Mouse (Mus musculus) intestine, postnatal 0 days (tissue): Measurements from ENCODE around the gene Fam13c. TPM values are rescaled to one million over a fixed set of nuclear protein-coding genes. Genes with fewer than 3 reads are reported as not detected.

Experiments
- ATAC-seq: fragments of 200-750 bp; cut with Nextera tagmentation; 2 replicates; pipeline ENCODE4 v1.8.0; 2017; ENCODE audit warnings: mild to moderate bottlenecking, moderate TSS enrichment, moderate library complexity
- H3K27ac ChIP-seq: fragments of 300-500 bp; sonication (generic); 2 replicates; pipeline ENCODE4 v1.5.1; 2014; ENCODE audit warnings: mild to moderate bottlenecking, low read depth, low read length, moderate library complexity
- H3K27me3 ChIP-seq: fragments of 300-500 bp; sonication (generic); replicated peaks from 2 replicates; pipeline ENCODE4 v1.6.1; 2014; ENCODE audit warnings: low read length, mixed read lengths; ENCODE audit not compliant: control insufficient read depth, insufficient read depth
- H3K36me3 ChIP-seq: fragments of 300-500 bp; sonication (generic); 2 replicates; pipeline ENCODE4 v1.6.1; 2014; ENCODE audit warnings: mild to moderate bottlenecking, moderate library complexity; ENCODE audit not compliant: control insufficient read depth, insufficient read depth
- H3K4me1 ChIP-seq: fragments of 300-500 bp; sonication (generic); replicated peaks from 2 replicates; pipeline ENCODE4 v1.6.1; 2014; ENCODE audit warnings: antibody characterized with exemption, low read length, mixed read lengths; ENCODE audit not compliant: control insufficient read depth, insufficient read depth
- H3K4me2 ChIP-seq: fragments of 300-500 bp; sonication (generic); replicated peaks from 2 replicates; pipeline ENCODE4 v1.6.1; 2014; ENCODE audit warnings: low read depth, mild to moderate bottlenecking, moderate library complexity
- H3K4me3 ChIP-seq: fragments of 300-500 bp; sonication (generic); 2 replicates; pipeline ENCODE4 v1.5.1; 2014; ENCODE audit warnings: low read depth, low read length
- H3K9ac ChIP-seq: fragments of 300-500 bp; sonication (generic); 2 replicates; pipeline ENCODE4 v1.6.1; 2014; ENCODE audit warnings: mild to moderate bottlenecking, low read depth, low read length
- H3K9me3 ChIP-seq: fragments of 300-500 bp; sonication (generic); 2 replicates; pipeline ENCODE4 v1.6.1; 2016; ENCODE audit warnings: mixed run types; ENCODE audit not compliant: control insufficient read depth
- CTCF ChIP-seq: sonication (generic); IDR thresholded peaks from 2 replicates; pipeline ENCODE4 v1.5.1; 2016; ENCODE audit warnings: low read depth, mild to moderate bottlenecking, control low read depth, antibody characterized with exemption, moderate library complexity
- WGBS: fragments of 180-500 bp; shearing (Covaris S2); extraction: QIAGEN DNeasy Blood & Tissue Kit; methylation state at CpG from one replicate; pipeline ENCODE4 v1.1.7; 2014; 5-methylcytosine and 5-hydroxymethylcytosine counted together
- polyA plus RNA-seq: library from polyadenylated mRNA; unstranded; fragments of >200 nt; fragmentation: Nextera tagmentation; extraction: Ambion mirVana; gene quantifications from 2 replicates; pipeline ENCODE4 v1.2.1, GENCODE M21; 2015

Gene Fam13c
- 2.9 and 3.5 TPM in 2 replicates for polyA plus RNA-seq

- TF ChIP-seq CTCF, result no peak
- H3K4me2 ChIP-seq, result peak within 1 kb of the TSS; percentile 92
- H3K27ac ChIP-seq, result peak within 1 kb of the TSS; percentile 35; the same call in 1 of the 2 replicates
- H3K9me3 ChIP-seq, result no peaks in the 10 kb centered on the region
- 0 out of 2 replicates have a peak, but pooled peaks have one; percentile 10 for ATAC-seq
- peak within 1 kb of the TSS; percentile 53 for H3K4me3 ChIP-seq
- WGBS, result 16% methylated on average over 24 of the region's 24 CpGs
- no peaks in the 10 kb centered on the region for H3K36me3 ChIP-seq
- no peaks in the 10 kb centered on the region for H3K4me1 ChIP-seq
- H3K27me3 ChIP-seq, result 0 out of 2 replicates have a peak, but pooled peaks cover 5% of the 10 kb centered on the region
- H3K9ac ChIP-seq, result peak within 1 kb of the TSS; percentile 46
These were observed at the start of gene Fam13c for GRCm38 (mm10) chr10:70439676-70440521. Gene Fam13c (plus strand): TSS chr10:70440481.

GRCm38 (mm10) chr10:70395900-70396299, 44.4 kb upstream of the Fam13c start:
- Histone ChIP-seq H3K9ac (no peak overlapping the region), H3K27ac (no peak overlapping the region), H3K9me3 (0 out of 2 replicates have a peak, but pooled peaks cover 3% of the 10 kb centered on the region), H3K4me3 (no peak overlapping the region), H3K4me2 (no peak overlapping the region), H3K36me3 (no peaks in the 10 kb centered on the region), H3K4me1 (no peaks in the 10 kb centered on the region), H3K27me3 (no peaks in the 10 kb centered on the region)
- 72% methylated on average over 5 of the region's 5 CpGs for WGBS
- no peak for ATAC-seq
- no peak for TF ChIP-seq CTCF

- Histone ChIP-seq H3K27ac (no peak overlapping the region), H3K9me3 (0 out of 2 replicates have a peak, but pooled peaks cover 3% of the 10 kb centered on the region), H3K27me3 (no peaks in the 10 kb centered on the region), H3K4me3 (no peak overlapping the region), H3K4me1 (no peaks in the 10 kb centered on the region), H3K4me2 (no peak overlapping the region), H3K36me3 (no peaks in the 10 kb centered on the region), H3K9ac (no peak overlapping the region)
- 89% methylated on average over 6 of the region's 6 CpGs for WGBS
- ATAC-seq, result no peak
- TF ChIP-seq CTCF, result no peak
These were observed 42.1 kb upstream of the Fam13c start for GRCm38 (mm10) chr10:70398224-70398623.

- Histone ChIP-seq H3K27me3 (no peaks in the 10 kb centered on the region), H3K9ac (no peak overlapping the region), H3K4me3 (no peak overlapping the region), H3K36me3 (no peaks in the 10 kb centered on the region), H3K9me3 (no peaks in the 10 kb centered on the region), H3K4me1 (no peaks in the 10 kb centered on the region), H3K4me2 (no peak overlapping the region), H3K27ac (no peak overlapping the region)
- ATAC-seq, result no peak
- WGBS, result 83% methylated on average over 4 of the region's 4 CpGs
- TF ChIP-seq CTCF, result no peak
These were observed 38.3 kb upstream of the Fam13c start for GRCm38 (mm10) chr10:70402006-70402405.

- Histone ChIP-seq H3K9me3 (no peaks in the 10 kb centered on the region), H3K4me1 (no peaks in the 10 kb centered on the region), H3K4me2 (no peak overlapping the region), H3K27me3 (no peaks in the 10 kb centered on the region), H3K9ac (no peak overlapping the region), H3K27ac (no peak overlapping the region), H3K4me3 (no peak overlapping the region), H3K36me3 (no peaks in the 10 kb centered on the region)
- 88% methylated on average over 4 of the region's 4 CpGs for WGBS
- TF ChIP-seq CTCF, result no peak
- no peak for ATAC-seq
These were observed 37.6 kb upstream of the Fam13c start for GRCm38 (mm10) chr10:70402711-70403110.

GRCm38 (mm10) chr10:70417811-70418486, 22.3 kb upstream of the Fam13c start:
- no peak overlapping the region for H3K9ac ChIP-seq
- H3K27ac ChIP-seq, result no peak overlapping the region
- no peak for ATAC-seq
- no peak overlapping the region for H3K4me2 ChIP-seq
- H3K9me3 ChIP-seq, result no peaks in the 10 kb centered on the region
- no peak for TF ChIP-seq CTCF
- 64% methylated on average over 6 of the region's 6 CpGs for WGBS
- H3K36me3 ChIP-seq, result no peaks in the 10 kb centered on the region
- H3K4me1 ChIP-seq, result no peaks in the 10 kb centered on the region
- H3K4me3 ChIP-seq, result no peak overlapping the region
- H3K27me3 ChIP-seq, result no peaks in the 10 kb centered on the region
